Mouse (Mus musculus) heart, adult 2 months (tissue): ENCODE measurements around the gene Slc38a4. TPM values are rescaled to one million over a fixed set of nuclear protein-coding genes. Genes with fewer than 3 reads are reported as not detected.

ENCODE experiments used
- DNase-seq, 2 experiments: peaks; one replicate each; pipeline ENCODE4 v3.0.0; 2021
- H3K27ac ChIP-seq: fragments of 200-600 bp; 2 replicates; pipeline ENCODE4 v1.8.1; 2022
- H3K27me3 ChIP-seq: fragments of 200-500 bp; 2 replicates; pipeline ENCODE4 v1.6.1; 2012; ENCODE audit warnings: mild to moderate bottlenecking, low read length, inconsistent platforms, mixed read lengths; ENCODE audit not compliant: control insufficient read depth, insufficient read depth
- H3K36me3 ChIP-seq: fragments of 200-500 bp; 2 replicates; pipeline ENCODE4 v1.6.1; 2012; ENCODE audit warnings: low read length, inconsistent platforms; ENCODE audit not compliant: control insufficient read depth, insufficient read depth
- H3K4me1 ChIP-seq: fragments of 200-500 bp; 2 replicates; pipeline ENCODE4 v1.6.1; 2011; ENCODE audit warnings: low read length; ENCODE audit not compliant: control insufficient read depth, insufficient read depth
- H3K4me3 ChIP-seq: fragments of 200-600 bp; 2 replicates; pipeline ENCODE4 v1.8.1; 2022
- H3K79me2 ChIP-seq: fragments of 200-500 bp; replicated peaks from 2 replicates; pipeline ENCODE4 v1.6.1; 2012; ENCODE audit warnings: mild to moderate bottlenecking, inconsistent platforms, low read length, moderate library complexity, mixed read lengths; ENCODE audit not compliant: control insufficient read depth, insufficient read depth
- H3K9ac ChIP-seq: fragments of 200-500 bp; 2 replicates; pipeline ENCODE4 v1.6.1; 2012; ENCODE audit warnings: low read depth, mild to moderate bottlenecking, control low read depth, inconsistent platforms, low read length, mixed read lengths
- CTCF ChIP-seq: fragments of 200-600 bp; IDR thresholded peaks from 2 replicates; pipeline ENCODE4 v1.8.1; 2022; ENCODE audit warnings: antibody characterized with exemption, mild to moderate bottlenecking, moderate library complexity
- EP300 ChIP-seq: fragments of 200-500 bp; IDR thresholded peaks from 2 replicates; pipeline ENCODE4 v1.6.1; 2011; ENCODE audit warnings: low read depth, low read length, control low read depth; ENCODE audit not compliant: insufficient read depth
- POLR2A ChIP-seq: fragments of 200-500 bp; IDR thresholded peaks from 2 replicates; pipeline ENCODE4 v1.6.1; 2011; ENCODE audit warnings: mild to moderate bottlenecking, low read depth, low read length, control low read depth; ENCODE audit not compliant: insufficient read depth
- WGBS: fragments of 180-500 bp; shearing (Covaris S2); methylation state at CpG from one replicate; pipeline ENCODE4 v1.1.7; 2018; 5-methylcytosine and 5-hydroxymethylcytosine counted together
- intact Hi-C: fragments of 180-260 bp; cut with DNase I; formaldehyde crosslinking; loops from one replicate; pipeline ENCODE4 v1.15.1; 2025
- polyA plus RNA-seq: library from polyadenylated mRNA; depleted of rRNA; stranded (reverse); fragments of >200 nt; gene quantifications from 2 replicates; pipeline ENCODE4 v1.2.3, GENCODE M21; 2012
- total RNA-seq, 2 experiments: library from RNA; stranded (reverse); gene quantifications; 2 replicates each; pipeline ENCODE4 v1.2.3; 2021

The Slc38a4 gene
- total and polyA plus RNA-seq, 3 experiments: 5.4 to 7.8 (median 6.0) TPM

DNA sequence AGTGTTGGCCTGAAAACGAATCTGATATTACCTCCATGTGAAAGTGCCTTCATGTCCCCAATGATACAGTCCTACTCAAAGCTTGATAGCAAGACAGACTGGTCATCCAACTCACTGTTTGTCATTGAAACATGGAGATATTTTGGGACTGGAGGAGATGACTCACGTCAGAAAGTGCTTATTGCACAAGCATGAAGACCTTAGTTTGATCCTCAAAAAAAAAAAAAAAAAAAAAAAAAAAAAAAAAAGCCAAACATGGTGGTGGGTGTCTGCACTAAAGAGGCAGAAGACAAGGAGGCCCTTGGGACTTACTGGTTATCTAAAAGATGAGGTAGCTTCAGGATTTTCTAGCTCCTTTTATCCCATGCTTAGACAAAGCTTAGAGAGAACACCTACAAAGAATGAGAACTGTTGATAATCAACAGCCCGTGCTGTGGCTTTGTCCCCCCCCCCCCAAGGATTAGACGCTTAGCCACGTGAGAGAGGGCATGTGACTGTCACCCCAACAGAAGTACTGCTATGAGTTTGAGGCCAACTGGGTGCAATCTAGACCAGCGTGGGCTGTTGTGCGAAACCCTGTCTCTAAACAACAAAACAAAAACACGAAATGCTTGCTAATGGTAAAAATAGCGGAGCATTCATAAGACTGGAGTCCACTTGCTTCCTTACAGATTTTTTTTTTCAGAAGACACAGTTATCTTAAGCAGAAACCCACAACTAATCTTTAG lies 26.5 kb downstream of the Slc38a4 start:
- Histone ChIP-seq H3K79me2 (no peaks in the 10 kb centered on the region), H3K27me3 (no peaks in the 10 kb centered on the region), H3K36me3 (no peaks in the 10 kb centered on the region), H3K9ac (no peak overlapping the region), H3K4me1 (no peaks in the 10 kb centered on the region; the same call in 1 of the 2 replicates), H3K4me3 (no peak overlapping the region), H3K27ac (no peak overlapping the region)
- intact Hi-C loops: no loop called here
- TF ChIP-seq EP300 (no peak), CTCF (no peak), POLR2A (no peak)
- WGBS: 69% methylated on average over 9 of the region's 9 CpGs
- DNase-seq: no peak

DNA sequence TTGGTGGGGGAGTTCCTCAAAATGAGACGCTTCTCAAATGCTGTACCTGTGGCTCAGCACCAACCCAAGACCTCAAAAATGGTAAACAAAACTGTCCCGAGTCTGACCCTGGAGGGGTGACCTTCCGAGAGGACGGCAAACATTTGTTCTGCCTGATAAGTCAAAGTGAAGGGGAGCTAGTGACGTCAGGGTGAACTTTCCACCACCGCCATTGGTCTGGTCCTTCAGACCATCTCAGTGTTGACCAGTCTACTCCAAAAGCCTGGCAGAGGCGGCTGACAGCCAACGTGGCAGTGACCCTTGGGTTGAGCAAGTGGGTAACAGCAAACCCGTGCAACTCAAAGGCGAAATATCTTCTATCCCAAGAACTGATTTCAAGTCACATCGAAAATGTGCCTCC lies 27.1 kb downstream of the Slc38a4 start:
- Histone ChIP-seq H3K4me3 (no peak overlapping the region), H3K27me3 (no peaks in the 10 kb centered on the region), H3K9ac (no peak overlapping the region), H3K79me2 (no peaks in the 10 kb centered on the region), H3K27ac (no peak overlapping the region), H3K4me1 (no peaks in the 10 kb centered on the region; the same call in 1 of the 2 replicates), H3K36me3 (no peaks in the 10 kb centered on the region)
- TF ChIP-seq EP300 (no peak), POLR2A (no peak), CTCF (no peak)
- intact Hi-C loops: no loop called here
- 77% methylated on average over 11 of the region's 11 CpGs for WGBS
- no peak for DNase-seq

DNA sequence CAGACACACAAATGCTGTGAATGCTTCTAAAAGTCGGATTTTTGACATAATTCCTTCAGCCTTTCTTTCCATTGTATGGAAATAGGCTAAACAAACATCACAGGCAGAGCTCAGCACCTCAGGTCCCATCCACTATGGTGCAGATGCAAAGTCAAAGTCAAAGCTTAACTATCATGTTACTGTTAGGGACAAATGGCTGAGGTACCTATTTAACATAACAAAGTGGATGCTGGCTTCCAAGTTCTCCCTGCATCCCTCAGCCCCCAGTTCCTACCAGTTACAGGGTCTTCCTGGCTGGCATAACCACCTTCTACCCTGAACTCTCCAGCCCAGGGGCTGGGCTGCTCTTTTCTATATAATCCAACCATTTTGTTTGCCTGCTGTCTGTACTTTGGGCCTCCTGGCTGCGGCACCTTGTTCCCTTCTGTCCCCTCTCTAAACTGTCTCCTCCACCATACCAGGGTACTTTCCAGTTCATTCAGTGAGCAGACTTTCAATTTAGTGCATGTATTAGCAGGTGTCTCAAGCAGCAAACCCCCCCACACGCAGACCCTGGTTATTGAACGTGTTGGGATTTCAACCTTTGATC lies 27.6 kb downstream of the Slc38a4 start:
- TF ChIP-seq CTCF (no peak), EP300 (no peak), POLR2A (no peak)
- Histone ChIP-seq H3K9ac (no peak overlapping the region), H3K4me3 (no peak overlapping the region), H3K36me3 (no peaks in the 10 kb centered on the region), H3K79me2 (no peaks in the 10 kb centered on the region), H3K27ac (no peak overlapping the region), H3K27me3 (no peaks in the 10 kb centered on the region), H3K4me1 (no peaks in the 10 kb centered on the region)
- DNase-seq: no peak
- WGBS: 70% methylated on average over 4 of the region's 4 CpGs
- intact Hi-C loops: no loop called here

DNA sequence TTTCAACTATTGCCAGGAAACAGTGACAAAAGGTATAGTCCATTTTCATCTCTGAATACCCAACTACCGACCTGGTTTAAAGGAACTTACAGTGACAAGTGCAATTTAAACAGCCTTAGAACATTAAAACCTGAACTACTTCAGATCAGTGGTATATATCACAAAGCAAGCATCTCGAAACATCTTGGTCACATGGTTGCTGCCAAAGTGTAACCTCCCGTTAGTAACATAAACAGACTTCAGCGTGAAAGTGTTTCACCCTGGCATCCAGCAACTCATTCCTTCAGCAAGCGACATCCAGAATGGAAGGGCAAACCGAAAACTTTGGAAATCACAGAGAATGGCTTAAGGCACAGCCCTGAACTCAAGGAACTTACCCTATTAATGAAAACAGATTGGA lies 29.1 kb downstream of the Slc38a4 start:
- Histone ChIP-seq H3K79me2 (no peaks in the 10 kb centered on the region), H3K27ac (no peak overlapping the region), H3K27me3 (no peaks in the 10 kb centered on the region), H3K9ac (no peak overlapping the region), H3K4me3 (no peak overlapping the region), H3K4me1 (no peaks in the 10 kb centered on the region), H3K36me3 (no peaks in the 10 kb centered on the region)
- WGBS: 76% methylated on average over 6 of the region's 6 CpGs
- DNase-seq: no peak
- intact Hi-C loops: no loop called here
- TF ChIP-seq EP300 (no peak), POLR2A (no peak), CTCF (no peak)

DNA sequence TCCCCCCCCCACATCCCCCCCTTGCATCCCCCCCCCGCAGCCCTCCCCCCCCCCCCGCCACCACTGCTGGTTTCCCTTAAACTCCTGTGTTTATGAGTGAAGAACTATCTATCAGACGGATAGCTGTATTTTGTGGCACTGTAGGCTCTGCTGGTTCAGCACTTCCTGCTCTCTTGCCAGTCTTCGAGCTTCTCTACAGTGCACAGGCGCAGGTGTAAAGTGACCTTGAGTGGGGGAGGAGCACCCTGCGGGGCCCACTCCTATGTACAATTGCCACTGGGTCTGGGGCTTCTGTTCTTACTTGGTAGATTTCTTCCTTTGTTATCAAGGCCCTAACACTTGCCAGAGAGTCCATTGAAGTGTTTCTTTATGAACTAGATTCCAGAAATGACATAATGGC lies 33.0 kb downstream of the Slc38a4 start:
- Histone ChIP-seq H3K9ac (no peak overlapping the region), H3K4me1 (no peaks in the 10 kb centered on the region; the same call in 1 of the 2 replicates), H3K27me3 (no peaks in the 10 kb centered on the region), H3K79me2 (no peaks in the 10 kb centered on the region), H3K27ac (no peak overlapping the region), H3K4me3 (no peak overlapping the region), H3K36me3 (no peaks in the 10 kb centered on the region)
- no peak for DNase-seq
- TF ChIP-seq POLR2A (no peak), CTCF (no peak), EP300 (no peak)
- intact Hi-C loops: no loop called here
- WGBS: 64% methylated on average over 6 of the region's 6 CpGs

DNA sequence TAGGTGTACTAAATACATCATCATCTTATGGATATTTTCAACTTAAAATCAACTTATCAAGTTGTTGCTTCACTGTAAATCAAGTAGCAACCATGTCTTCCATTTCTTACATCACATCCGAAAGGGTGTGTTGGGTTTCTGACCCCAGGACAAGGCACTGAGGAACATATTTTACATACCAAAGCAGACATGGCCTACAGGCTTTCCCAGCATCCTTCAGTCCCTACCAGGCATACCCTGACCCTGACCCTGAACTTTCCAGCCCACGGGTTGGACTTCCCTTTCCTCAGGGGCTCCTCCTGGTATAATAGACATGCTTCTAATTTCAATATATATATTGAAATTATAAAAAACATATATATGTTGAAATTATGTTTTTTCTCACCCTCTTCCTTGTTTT lies 33.5 kb downstream of the Slc38a4 start:
- intact Hi-C loops: no loop called here
- H3K27ac ChIP-seq: no peak overlapping the region
- WGBS: 94% methylated on average over 2 of the region's 2 CpGs
- no peaks in the 10 kb centered on the region for H3K27me3 ChIP-seq
- no peak overlapping the region for H3K4me3 ChIP-seq
- TF ChIP-seq POLR2A: no peak
- no peak for TF ChIP-seq CTCF
- TF ChIP-seq EP300: no peak
- no peak overlapping the region for H3K9ac ChIP-seq
- H3K79me2 ChIP-seq: no peaks in the 10 kb centered on the region
- H3K36me3 ChIP-seq: no peaks in the 10 kb centered on the region
- DNase-seq: no peak
- H3K4me1 ChIP-seq: no peaks in the 10 kb centered on the region; the same call in 1 of the 2 replicates
